ENCODE assay signal across 8 mouse cellular contexts in the genomic region with DNA sequence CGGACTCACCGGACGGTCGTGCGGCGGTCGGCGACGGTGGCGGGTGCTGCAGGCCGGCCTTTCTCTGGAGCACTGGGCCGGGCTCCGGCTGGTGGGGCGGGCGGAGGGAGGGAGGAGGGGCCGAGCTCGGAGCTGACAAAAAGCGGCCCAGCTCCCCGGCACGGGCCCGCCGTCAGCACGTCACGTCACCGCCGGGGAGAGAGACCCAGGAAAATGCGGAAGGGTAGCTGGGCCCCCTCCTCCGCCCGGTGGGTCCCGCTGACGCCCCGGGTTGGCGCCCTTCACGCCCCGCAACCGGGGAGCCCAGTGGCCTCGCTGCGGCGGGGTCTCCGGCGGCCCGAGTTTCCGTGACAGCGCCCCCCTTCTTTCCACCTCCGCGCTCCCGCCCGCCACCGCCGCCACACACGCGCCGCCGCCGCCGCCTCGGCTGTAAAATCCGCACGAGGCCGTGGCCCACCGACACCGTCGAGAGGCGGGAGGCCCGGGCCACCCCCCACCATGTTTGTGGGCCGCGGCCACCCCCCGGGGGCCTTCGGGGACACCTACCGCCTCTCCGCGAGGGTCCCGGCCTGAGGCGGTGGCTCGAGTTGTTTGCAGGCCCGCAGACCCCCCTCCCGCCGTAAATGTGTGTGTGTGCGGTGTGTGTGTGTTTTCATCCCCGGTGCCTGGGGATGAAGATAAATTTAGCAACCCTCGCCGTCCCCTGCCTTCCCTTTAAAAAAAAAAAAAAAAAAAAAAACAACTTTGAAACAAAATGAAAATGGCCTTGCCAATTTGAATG. TPM values are rescaled to one million over a fixed set of nuclear protein-coding genes. Genes with fewer than 3 reads are reported as not detected.
DNase-seq lines count a peak whose midpoint lies in the region; ATAC-seq and TF ChIP-seq lines count a peak whose summit lies in the region.

A gene (minus strand): TSS at position 644 of the 781 bp plus-strand sequence.

- H3K9me3 ChIP-seq in forebrain, embryonic 10.5 days = peaks cover 6% of the 10 kb centered on the region; the same call in 1 of the 2 replicates
- no peaks in the 10 kb centered on the region for H3K9me3 ChIP-seq in heart, embryonic 13.5 days
- no peaks in the 10 kb centered on the region for H3K9me3 ChIP-seq in kidney, postnatal 0 days (replicated peaks; ENCODE audit: low read length)
- H3K9me3 ChIP-seq in liver, embryonic 13.5 days (replicated peaks) = no peaks in the 10 kb centered on the region
- no peaks in the 10 kb centered on the region for H3K9me3 ChIP-seq in stomach, embryonic 14.5 days (ENCODE audit: control insufficient read depth, low read depth, low read length)

- TF ChIP-seq POLR2A in brain, embryonic 14.5 days (IDR thresholded peaks at IDR 0.05; ENCODE audit: borderline replicate concordance, extremely low read depth, insufficient read depth, insufficient read length, poor library complexity, severe bottlenecking) = peak; percentile 38; the same call in 1 of the 2 replicates

- no peak for TF ChIP-seq CTCF in brain, embryonic 14.5 days (IDR thresholded peaks at IDR 0.05; ENCODE audit: borderline replicate concordance, extremely low read depth, insufficient read depth, insufficient read length)
- TF ChIP-seq CTCF in kidney, postnatal 0 days (IDR thresholded peaks at IDR 0.05; ENCODE audit: low read depth) = no peak

- peak within 1 kb of the TSS; percentile 96 for H3K9ac ChIP-seq in heart, embryonic 13.5 days
- peak within 1 kb of the TSS; percentile 96 for H3K9ac ChIP-seq in kidney, postnatal 0 days (ENCODE audit: low read depth, low read length)
- peak within 1 kb of the TSS; percentile 90 for H3K9ac ChIP-seq in liver, embryonic 13.5 days
- peak within 1 kb of the TSS; percentile 80 for H3K9ac ChIP-seq in stomach, embryonic 14.5 days (replicated peaks; ENCODE audit: low read depth, low read length)

- peak within 1 kb of the TSS; percentile 68 for H3K4me2 ChIP-seq in heart, embryonic 13.5 days
- peak within 1 kb of the TSS; percentile 64 for H3K4me2 ChIP-seq in kidney, postnatal 0 days (ENCODE audit: low read length)
- peak within 1 kb of the TSS; percentile 66 for H3K4me2 ChIP-seq in liver, embryonic 13.5 days
- peak within 1 kb of the TSS; percentile 33 for H3K4me2 ChIP-seq in stomach, embryonic 14.5 days (replicated peaks; ENCODE audit: low read depth, low read length)

- peak; percentile 81 for DNase-seq in brain, embryonic 14.5 days (ENCODE audit: low read depth)
- DNase-seq in forebrain, embryonic 10.5 days (ENCODE audit: extremely low spot score, low spot score) = peak; percentile 68
- DNase-seq in kidney, postnatal 0 days (ENCODE audit: low spot score) = peak; percentile 55
- peak; percentile 52 for DNase-seq in liver, embryonic 13.5 days
- DNase-seq in naive thymus-derived CD4-positive, alpha-beta T cell, adult 2 months (ENCODE audit: low read depth) = peak; percentile 80

- ATAC-seq in CD4-positive, CD25-positive, alpha-beta regulatory T cell, adult 4 months = peak; percentile 27
- ATAC-seq in heart, embryonic 13.5 days (ENCODE audit: extremely low read depth, insufficient number of reproducible peaks, low FRiP score, low TSS enrichment) = peak; percentile 51
- peak; percentile 84 for ATAC-seq in kidney, postnatal 0 days (replicated peaks; ENCODE audit: low FRiP score, low read depth)
- peak; percentile 78 for ATAC-seq in liver, embryonic 13.5 days (ENCODE audit: low read depth)
- ATAC-seq in stomach, embryonic 14.5 days (ENCODE audit: insufficient number of reproducible peaks, insufficient read depth, low FRiP score, low read depth) = peak; percentile 74

- peaks cover 97% of the 10 kb centered on the region for H3K27me3 ChIP-seq in forebrain, embryonic 10.5 days (ENCODE audit: poor library complexity, severe bottlenecking)
- H3K27me3 ChIP-seq in heart, embryonic 13.5 days (replicated peaks) = peaks cover 76% of the 10 kb centered on the region
- no peaks in the 10 kb centered on the region for H3K27me3 ChIP-seq in kidney, postnatal 0 days (ENCODE audit: insufficient read depth, low read length)
- peaks cover 35% of the 10 kb centered on the region; the same call in 1 of the 2 replicates for H3K27me3 ChIP-seq in liver, embryonic 13.5 days
- H3K27me3 ChIP-seq in stomach, embryonic 14.5 days (ENCODE audit: control insufficient read depth, insufficient read depth, low read length) = no peaks in the 10 kb centered on the region

- WGBS in forebrain, embryonic 10.5 days = 26% methylated on average over 82 of the region's 82 CpGs
- 11% methylated on average over 37 of the region's 82 CpGs for WGBS in heart, embryonic 13.5 days
- WGBS in kidney, postnatal 0 days = 30% methylated on average over 47 of the region's 82 CpGs
- WGBS in liver, embryonic 13.5 days (ENCODE audit: insufficient replicate concordance) = 27% methylated on average over 51 of the region's 82 CpGs
- 20% methylated on average over 35 of the region's 82 CpGs for WGBS in stomach, embryonic 14.5 days

- H3K27ac ChIP-seq in forebrain, embryonic 10.5 days = peak within 1 kb of the TSS; percentile 99
- H3K27ac ChIP-seq in heart, embryonic 13.5 days (replicated peaks) = peak within 1 kb of the TSS; percentile 99
- peak within 1 kb of the TSS; percentile 99 for H3K27ac ChIP-seq in kidney, postnatal 0 days
- peak within 1 kb of the TSS; percentile 98 for H3K27ac ChIP-seq in liver, embryonic 13.5 days
- H3K27ac ChIP-seq in stomach, embryonic 14.5 days (ENCODE audit: low read length) = peak within 1 kb of the TSS; percentile 99

- peaks cover 3% of the 10 kb centered on the region; the same call in 1 of the 2 replicates for H3K4me1 ChIP-seq in forebrain, embryonic 10.5 days
- peaks cover 12% of the 10 kb centered on the region for H3K4me1 ChIP-seq in heart, embryonic 13.5 days
- H3K4me1 ChIP-seq in kidney, postnatal 0 days (replicated peaks; ENCODE audit: insufficient read depth, low read length) = no peaks in the 10 kb centered on the region
- H3K4me1 ChIP-seq in liver, embryonic 13.5 days (replicated peaks) = peaks cover 16% of the 10 kb centered on the region
- H3K4me1 ChIP-seq in stomach, embryonic 14.5 days (ENCODE audit: control insufficient read depth, insufficient read depth, low read length) = no peaks in the 10 kb centered on the region

- H3K36me3 ChIP-seq in forebrain, embryonic 10.5 days (replicated peaks) = no peaks in the 10 kb centered on the region
- no peaks in the 10 kb centered on the region for H3K36me3 ChIP-seq in heart, embryonic 13.5 days
- no peaks in the 10 kb centered on the region for H3K36me3 ChIP-seq in kidney, postnatal 0 days (ENCODE audit: insufficient read depth, low read length)
- no peaks in the 10 kb centered on the region for H3K36me3 ChIP-seq in liver, embryonic 13.5 days
- H3K36me3 ChIP-seq in stomach, embryonic 14.5 days (ENCODE audit: control insufficient read depth, insufficient read depth, low read length) = no peaks in the 10 kb centered on the region

- H3K4me3 ChIP-seq in forebrain, embryonic 10.5 days = peak within 1 kb of the TSS; percentile 67
- peak within 1 kb of the TSS; percentile 66 for H3K4me3 ChIP-seq in heart, embryonic 13.5 days
- peak within 1 kb of the TSS; percentile 63 for H3K4me3 ChIP-seq in kidney, postnatal 0 days (replicated peaks; ENCODE audit: low read depth, low read length)
- H3K4me3 ChIP-seq in liver, embryonic 13.5 days (replicated peaks) = peak within 1 kb of the TSS; percentile 74
- H3K4me3 ChIP-seq in stomach, embryonic 14.5 days (ENCODE audit: low read depth, low read length) = peak within 1 kb of the TSS; percentile 48

RNA-seq across cellular contexts. Expression of the gene that starts here (rescaled TPM):
- 10 to 100 TPM; 28.9 to 32.5 TPM for polyA plus RNA-seq in CD4-positive, CD25-positive, alpha-beta regulatory T cell, adult 4 months (2017; shearing (Covaris generic))
- 13.1 and 16.4 TPM in 2 replicates for polyA plus RNA-seq in brain, embryonic 14.5 days (2012; rRNA removed)
- polyA plus RNA-seq in forebrain, embryonic 10.5 days (2016; fragmentation: Nextera tagmentation; extraction: Ambion mirVana) = 27.2 and 29.0 TPM in 2 replicates
- polyA plus RNA-seq in heart, embryonic 13.5 days (2015; fragmentation: Nextera tagmentation; extraction: Ambion mirVana) = 15.8 and 21.1 TPM in 2 replicates
- 24.2 and 25.6 TPM in 2 replicates for polyA plus RNA-seq in kidney, postnatal 0 days (2015; fragmentation: Nextera tagmentation; extraction: Ambion mirVana)
- polyA plus RNA-seq in liver, embryonic 13.5 days (2015; fragmentation: Nextera tagmentation; extraction: Ambion mirVana) = 12.8 and 14.7 TPM in 2 replicates
- 40.0 and 40.1 TPM in 2 replicates for polyA plus RNA-seq in stomach, embryonic 14.5 days (2014; fragmentation: Nextera tagmentation; extraction: Ambion mirVana)

Comparison
In these comparisons a context has a peak if more than half of its experiments do, and no peak if none do; other contexts are left out.
1. Peak in every context shown above with its lines: DNase-seq, ATAC-seq, H3K4me3 ChIP-seq and H3K27ac ChIP-seq.
2. ATAC-seq: peak in every context shown above with its lines; median percentile 84 in kidney, postnatal 0 days; 78 in liver, embryonic 13.5 days; 74 in stomach, embryonic 14.5 days; 51 in heart, embryonic 13.5 days; 27 in CD4-positive, CD25-positive, alpha-beta regulatory T cell, adult 4 months.